Mouse (Mus musculus): ENCODE measurements around the gene Clca3a2. TPM values are rescaled to one million over a fixed set of nuclear protein-coding genes. Genes with fewer than 3 reads are reported as not detected.
A peak's percentile ranks its signal among the peaks of the same experiment; 100 is the strongest.
"Not testable (repeated sequence)": the region's sequence is repeated elsewhere in the genome, so short reads cannot be mapped to it uniquely, and the experiment has no call there.

The Clca3a2 gene
- total and polyA plus RNA-seq, 3 experiments: 0.08 to 1.5 TPM; not detected in 1

GRCm38 (mm10) chr3:144749062-144749963 lies 70.0 kb downstream of the Clca3a2 start:
- H3K27me3 ChIP-seq (ENCODE audit: control insufficient read depth in 1 of 2, insufficient read depth in 2 of 2, low read length in 2 of 2); H3K36me3 ChIP-seq (ENCODE audit: control insufficient read depth in 1 of 2, insufficient read depth in 2 of 2, low read length in 2 of 2); H3K27ac ChIP-seq (ENCODE audit: control insufficient read depth, low read depth, low read length); H3K9ac ChIP-seq (ENCODE audit: control insufficient read depth, low read depth, low read length, poor library complexity, severe bottlenecking); H3K4me1 ChIP-seq (ENCODE audit: control insufficient read depth in 1 of 2, insufficient read depth in 2 of 2, low read length in 2 of 2); H3K4me3 ChIP-seq (ENCODE audit: control insufficient read depth in 1 of 2, insufficient read depth in 1 of 2, low read depth in 2 of 2, low read length in 2 of 2); H3K79me2 ChIP-seq (ENCODE audit: control insufficient read depth, insufficient read depth, low read length, poor library complexity); H3K9me3 ChIP-seq (replicated peaks; ENCODE audit: insufficient read depth, low read length): not testable (repeated sequence)
- peak; percentile 23 for DNase-seq (ENCODE audit: low read depth, low spot score)
- TF ChIP-seq TAL1 (IDR thresholded peaks at IDR 0.05; ENCODE audit: low read length) (peak; percentile 16; the same call in 1 of the 2 replicates), GATA1 (IDR thresholded peaks at IDR 0.05; ENCODE audit: low read depth, low read length) (0 out of 2 replicates have a peak, but pooled peaks have one; percentile 7)

GRCm38 (mm10) chr3:144747706-144748105 lies 71.6 kb downstream of the Clca3a2 start:
- not testable (repeated sequence) for H3K4me3 ChIP-seq (ENCODE audit: control insufficient read depth in 1 of 2, insufficient read depth in 1 of 2, low read depth in 2 of 2, low read length in 2 of 2); H3K27ac ChIP-seq (ENCODE audit: control insufficient read depth, low read depth, low read length); H3K9me3 ChIP-seq (replicated peaks; ENCODE audit: insufficient read depth, low read length); DNase-seq (ENCODE audit: low read depth, low spot score); H3K79me2 ChIP-seq (ENCODE audit: control insufficient read depth, insufficient read depth, low read length, poor library complexity); H3K36me3 ChIP-seq (ENCODE audit: control insufficient read depth in 1 of 2, insufficient read depth in 2 of 2, low read length in 2 of 2); H3K27me3 ChIP-seq (ENCODE audit: control insufficient read depth in 1 of 2, insufficient read depth in 2 of 2, low read length in 2 of 2); H3K9ac ChIP-seq (ENCODE audit: control insufficient read depth, low read depth, low read length, poor library complexity, severe bottlenecking); H3K4me1 ChIP-seq (ENCODE audit: control insufficient read depth in 1 of 2, insufficient read depth in 2 of 2, low read length in 2 of 2)

Other genes with a start within 250 kb of the Clca3a2 start
- gene Hs2st1, start 249.3 kb downstream of the Clca3a2 start, total RNA-seq (2012; rRNA removed): 13.5 and 13.6 TPM in 2 replicates
- gene Hs2st1, start 249.3 kb downstream of the Clca3a2 start, polyA plus RNA-seq (2012; ENCODE audit: insufficient read depth in 1 of 2, insufficient read length in 2 of 2, low read depth in 1 of 2, low replicate concordance in 2 of 2, missing spikeins in 1 of 2): 10 to 100 TPM in 1 of 2 experiments, not detected in 1; 16.1 TPM
- gene Selenof, start 249.2 kb downstream of the Clca3a2 start, total RNA-seq (2012; rRNA removed): 307 and 316 TPM in 2 replicates
- gene Selenof, start 249.2 kb downstream of the Clca3a2 start, polyA plus RNA-seq (2012; ENCODE audit: insufficient read depth in 1 of 2, insufficient read length in 2 of 2, low read depth in 1 of 2, low replicate concordance in 2 of 2, missing spikeins in 1 of 2): 1,000 to 10,000 TPM in 1 of 2 experiments, 100 to 1,000 TPM in 1; 265 to 1,760 TPM
- 33.9 and 39.6 TPM in 2 replicates for gene Sh3glb1, start 99.2 kb downstream of the Clca3a2 start, total RNA-seq (2012; rRNA removed)
- gene Sh3glb1, start 99.2 kb downstream of the Clca3a2 start, polyA plus RNA-seq (2012; ENCODE audit: insufficient read depth in 1 of 2, insufficient read length in 2 of 2, low read depth in 1 of 2, low replicate concordance in 2 of 2, missing spikeins in 1 of 2): 10 to 100 TPM; 61.9 to 89.2 TPM
- gene Clca3a1, start 58.5 kb downstream of the Clca3a2 start, total RNA-seq (2012; rRNA removed): 0.07 and 0.12 TPM in 2 replicates
- under 1 TPM in 1 of 2 experiments, not detected in 1; 0.40 TPM for gene Clca3a1, start 58.5 kb downstream of the Clca3a2 start, polyA plus RNA-seq (2012; ENCODE audit: insufficient read depth in 1 of 2, insufficient read length in 2 of 2, low read depth in 1 of 2, low replicate concordance in 2 of 2, missing spikeins in 1 of 2)
- gene Clca3b, start 29.9 kb upstream of the Clca3a2 start, total RNA-seq (2012; rRNA removed): not detected in 2 replicates
- gene Clca3b, start 29.9 kb upstream of the Clca3a2 start, polyA plus RNA-seq (2012; ENCODE audit: insufficient read depth in 1 of 2, insufficient read length in 2 of 2, low read depth in 1 of 2, low replicate concordance in 2 of 2, missing spikeins in 1 of 2): under 1 TPM in 1 of 2 experiments, not detected in 1; 0.11 TPM
- gene Clca4b, start 113.0 kb upstream of the Clca3a2 start, total RNA-seq (2012; rRNA removed): not detected in 2 replicates
- gene Clca4b, start 113.0 kb upstream of the Clca3a2 start, polyA plus RNA-seq (2012; ENCODE audit: insufficient read depth in 1 of 2, insufficient read length in 2 of 2, low read depth in 1 of 2, low replicate concordance in 2 of 2, missing spikeins in 1 of 2): under 1 TPM in 1 of 2 experiments, not detected in 1; 0.03 TPM
- gene Clca4a, start 155.6 kb upstream of the Clca3a2 start, total RNA-seq (2012; rRNA removed): not detected in 2 replicates
- gene Clca4a, start 155.6 kb upstream of the Clca3a2 start, polyA plus RNA-seq (2012; ENCODE audit: insufficient read depth in 1 of 2, insufficient read length in 2 of 2, low read depth in 1 of 2, low replicate concordance in 2 of 2, missing spikeins in 1 of 2): not detected
- not detected in 2 replicates for gene Clca1, start 213.3 kb upstream of the Clca3a2 start, total RNA-seq (2012; rRNA removed)
- not detected for gene Clca1, start 213.3 kb upstream of the Clca3a2 start, polyA plus RNA-seq (2012; ENCODE audit: insufficient read depth in 1 of 2, insufficient read length in 2 of 2, low read depth in 1 of 2, low replicate concordance in 2 of 2, missing spikeins in 1 of 2)